Comparison of ENCODE assay signal across 9 mouse cellular contexts in the genomic region with DNA sequence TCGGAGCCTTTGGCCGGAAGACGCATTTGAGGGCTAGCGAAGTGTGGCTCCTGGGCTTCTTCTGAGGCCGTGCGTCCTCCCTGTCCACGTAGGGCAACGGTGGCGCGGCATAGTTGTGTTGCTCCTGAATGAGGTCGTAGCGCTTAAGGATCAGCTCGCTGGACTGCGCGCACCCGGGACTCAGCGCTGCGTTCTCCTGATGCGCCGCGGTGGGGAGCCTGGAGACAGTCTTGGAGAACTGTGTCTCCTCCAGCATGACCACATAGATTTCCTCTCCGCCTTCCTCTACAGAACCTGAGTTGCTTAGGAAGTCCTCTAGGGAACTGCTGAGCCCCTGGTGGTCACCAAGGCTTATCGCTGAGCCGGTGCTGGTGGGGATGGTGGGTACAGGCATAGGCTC. TPM values are rescaled to one million over a fixed set of nuclear protein-coding genes. Genes with fewer than 3 reads are reported as not detected.
DNase-seq lines count a peak whose midpoint lies in the region; ATAC-seq and TF ChIP-seq lines count a peak whose summit lies in the region.
"Had no signal": no experiment of that assay in that cellular context is flagged by ENCODE, and none has a peak within 500 bp of the region (broad histone marks: within the 10 kb centered on the region; RNA-seq: fewer than 3 reads in every experiment).

No protein-coding gene starts in this region.

- H3K4me3 ChIP-seq in liver, embryonic 11.5 days (ENCODE audit: low read depth, low read length): no peak overlapping the region
- no peak overlapping the region for H3K4me3 ChIP-seq in liver, postnatal 0 days (ENCODE audit: low read depth, low read length)
- H3K4me3 ChIP-seq in forebrain, embryonic 10.5 days: peak overlapping the region; percentile 40
- no peak overlapping the region for H3K4me3 ChIP-seq in limb, embryonic 11.5 days (ENCODE audit: low read depth, low read length)
- peak overlapping the region; percentile 28 for H3K4me3 ChIP-seq in testis, adult 2 months (ENCODE audit: control insufficient read depth, low read depth, low read length)
- no peak overlapping the region for H3K4me3 ChIP-seq in thymus, adult 2 months (ENCODE audit: control insufficient read depth, insufficient read depth, low read length)

- no peaks in the 10 kb centered on the region for H3K27me3 ChIP-seq in liver, embryonic 11.5 days (replicated peaks; ENCODE audit: control insufficient read depth, insufficient read depth, low read length)
- H3K27me3 ChIP-seq in liver, postnatal 0 days (ENCODE audit: insufficient read depth, low read length): no peaks in the 10 kb centered on the region
- peaks cover 14% of the 10 kb centered on the region for H3K27me3 ChIP-seq in forebrain, embryonic 10.5 days (ENCODE audit: poor library complexity, severe bottlenecking)
- peaks cover 5% of the 10 kb centered on the region; the same call in 1 of the 2 replicates for H3K27me3 ChIP-seq in limb, embryonic 11.5 days (ENCODE audit: control insufficient read depth, insufficient read depth, low read length)
- no peaks in the 10 kb centered on the region for H3K27me3 ChIP-seq in testis, adult 2 months (ENCODE audit: control insufficient read depth, insufficient read depth, low read length)
- H3K27me3 ChIP-seq in thymus, adult 2 months (ENCODE audit: control insufficient read depth, insufficient read depth, low read length): no peaks in the 10 kb centered on the region

- no peaks in the 10 kb centered on the region for H3K9me3 ChIP-seq in liver, embryonic 11.5 days (ENCODE audit: control insufficient read depth, low read length)
- H3K9me3 ChIP-seq in liver, postnatal 0 days (ENCODE audit: low read length): no peaks in the 10 kb centered on the region; the same call in 1 of the 2 replicates
- H3K9me3 ChIP-seq in forebrain, embryonic 10.5 days: peaks cover 9% of the 10 kb centered on the region; the same call in 1 of the 2 replicates
- no peaks in the 10 kb centered on the region for H3K9me3 ChIP-seq in limb, embryonic 11.5 days (ENCODE audit: control insufficient read depth, low read length)

- ATAC-seq in liver, embryonic 11.5 days (replicated peaks; ENCODE audit: low FRiP score): no peak
- ATAC-seq in liver, postnatal 0 days: no peak
- no peak for ATAC-seq in limb, embryonic 11.5 days (ENCODE audit: insufficient number of reproducible peaks, low FRiP score, low TSS enrichment, low read depth)

- no peak for TF ChIP-seq POLR2A in testis, adult 2 months (IDR thresholded peaks at IDR 0.05; ENCODE audit: control insufficient read depth, low read depth, low read length)
- no peak for TF ChIP-seq POLR2A in thymus, adult 2 months (IDR thresholded peaks at IDR 0.05; ENCODE audit: control insufficient read depth, extremely low read depth, insufficient read depth, low read length, poor library complexity)

- no peaks in the 10 kb centered on the region for H3K36me3 ChIP-seq in liver, embryonic 11.5 days (ENCODE audit: control insufficient read depth, insufficient read depth, low read length)
- no peaks in the 10 kb centered on the region for H3K36me3 ChIP-seq in liver, postnatal 0 days (replicated peaks; ENCODE audit: insufficient read depth, low read length)
- H3K36me3 ChIP-seq in forebrain, embryonic 10.5 days (replicated peaks): no peaks in the 10 kb centered on the region
- H3K36me3 ChIP-seq in limb, embryonic 11.5 days (ENCODE audit: control insufficient read depth, insufficient read depth, low read length): no peaks in the 10 kb centered on the region
- no peaks in the 10 kb centered on the region for H3K36me3 ChIP-seq in testis, adult 2 months (ENCODE audit: control insufficient read depth, insufficient read depth, low read length)
- no peaks in the 10 kb centered on the region for H3K36me3 ChIP-seq in thymus, adult 2 months (ENCODE audit: control insufficient read depth, insufficient read depth, low read length)

- H3K27ac ChIP-seq in liver, embryonic 11.5 days (ENCODE audit: low read depth, low read length): no peak overlapping the region
- H3K27ac ChIP-seq in liver, postnatal 0 days (ENCODE audit: low read depth): no peak overlapping the region
- H3K27ac ChIP-seq in forebrain, embryonic 10.5 days: no peak overlapping the region
- no peak overlapping the region for H3K27ac ChIP-seq in limb, embryonic 11.5 days (replicated peaks; ENCODE audit: low read depth, low read length)
- H3K27ac ChIP-seq in testis, adult 2 months (ENCODE audit: control insufficient read depth, insufficient read depth, low read depth, low read length): 0 out of 2 replicates have a peak overlapping the region, but pooled peaks have one; percentile 36
- H3K27ac ChIP-seq in thymus, adult 2 months (ENCODE audit: control insufficient read depth, insufficient read depth, low read length): no peak overlapping the region

- WGBS in liver, embryonic 11.5 days: 14% methylated on average over 24 of the region's 24 CpGs
- WGBS in liver, postnatal 0 days (ENCODE audit: insufficient replicate concordance): 21% methylated on average over 24 of the region's 24 CpGs
- 16% methylated on average over 24 of the region's 24 CpGs for whole genome bisulfite sequencing in forebrain, embryonic 10.5 days
- 13% methylated on average over 24 of the region's 24 CpGs for WGBS in limb, embryonic 11.5 days
- 14% methylated on average over 22 of the region's 24 CpGs for WGBS in thymus, adult 2 months

- no peak for TF ChIP-seq EP300 in liver, postnatal 0 days (IDR thresholded peaks at IDR 0.05; ENCODE audit: low read depth)

- no peak for TF ChIP-seq CTCF in liver, postnatal 0 days (IDR thresholded peaks at IDR 0.05; ENCODE audit: low read depth)
- no peak for TF ChIP-seq CTCF in testis, adult 2 months (IDR thresholded peaks at IDR 0.05; ENCODE audit: control insufficient read depth, insufficient read depth, insufficient replicate concordance, low read depth, low read length)
- no peak for TF ChIP-seq CTCF in thymus, adult 2 months (IDR thresholded peaks at IDR 0.05; ENCODE audit: borderline replicate concordance, control insufficient read depth, extremely low read depth, insufficient read depth, low read length, poor library complexity)

- H3K4me2 ChIP-seq in liver, embryonic 11.5 days: peak overlapping the region; percentile 25
- H3K4me2 ChIP-seq in liver, postnatal 0 days (ENCODE audit: low read depth, low read length): no peak overlapping the region
- peak overlapping the region; percentile 22; the same call in 1 of the 2 replicates for H3K4me2 ChIP-seq in limb, embryonic 11.5 days (ENCODE audit: low read depth, severe bottlenecking)

- no peak for DNase-seq in liver, embryonic 11.5 days (ENCODE audit: low spot score)
- DNase-seq in liver, postnatal 0 days: no peak
- no peak for DNase-seq in forebrain, embryonic 10.5 days (ENCODE audit: extremely low spot score, low spot score)
- DNase-seq in limb, embryonic 11.5 days (ENCODE audit: low spot score): peak; percentile 22
- DNase-seq in adipocyte (ENCODE audit: low spot score): no peak
- DNase-seq in kidney, postnatal 36 days: no peak
- DNase-seq in thymus, adult 2 months: no peak

- no peak overlapping the region for H3K9ac ChIP-seq in liver, embryonic 11.5 days (ENCODE audit: low read depth, low read length)
- no peak overlapping the region for H3K9ac ChIP-seq in liver, postnatal 0 days (replicated peaks)
- no peak overlapping the region for H3K9ac ChIP-seq in limb, embryonic 11.5 days (ENCODE audit: low read length)

- no peaks in the 10 kb centered on the region for H3K4me1 ChIP-seq in liver, embryonic 11.5 days (replicated peaks; ENCODE audit: control insufficient read depth, insufficient read depth, low read length)
- H3K4me1 ChIP-seq in liver, postnatal 0 days (ENCODE audit: insufficient read depth): no peaks in the 10 kb centered on the region
- no peaks in the 10 kb centered on the region for H3K4me1 ChIP-seq in forebrain, embryonic 10.5 days
- no peaks in the 10 kb centered on the region for H3K4me1 ChIP-seq in limb, embryonic 11.5 days (ENCODE audit: control insufficient read depth, insufficient read depth, low read length)
- H3K4me1 ChIP-seq in testis, adult 2 months (ENCODE audit: control insufficient read depth, insufficient read depth, low read length): peaks cover 7% of the 10 kb centered on the region
- H3K4me1 ChIP-seq in thymus, adult 2 months (replicated peaks; ENCODE audit: control insufficient read depth, insufficient read depth, low read length): no peaks in the 10 kb centered on the region

RNA-seq across cellular contexts. Expression of a gene that starts 1.0 kb away (rescaled TPM):
- polyA plus RNA-seq in liver, embryonic 11.5 days (2014; fragmentation: Nextera tagmentation; extraction: Ambion mirVana): not detected in 2 replicates
- polyA plus RNA-seq in liver, postnatal 0 days (2015; fragmentation: Nextera tagmentation; extraction: Ambion mirVana): not detected in 2 replicates
- not detected in 2 replicates for polyA plus RNA-seq in forebrain, embryonic 10.5 days (2016; fragmentation: Nextera tagmentation; extraction: Ambion mirVana)
- not detected in 2 replicates for polyA plus RNA-seq in limb, embryonic 11.5 days (2014; fragmentation: Nextera tagmentation; extraction: Ambion mirVana)
- polyA plus RNA-seq in testis, adult 2 months (2012; rRNA removed): 0.18 and 0.21 TPM in 2 replicates
- not detected in 2 replicates for polyA plus RNA-seq in thymus, adult 2 months (2012; rRNA removed)
- polyA plus RNA-seq: small intestine, adult 2 months had no signal

Comparison
In these comparisons a context has a peak if more than half of its experiments do, and no peak if none do; other contexts are left out.
1. H3K4me3 ChIP-seq: peak in forebrain, embryonic 10.5 days (single experiment) and testis, adult 2 months (single experiment); none in liver, embryonic 11.5 days (single experiment), liver, postnatal 0 days (single experiment), limb, embryonic 11.5 days (single experiment) and thymus, adult 2 months (single experiment).